Mouse (Mus musculus): ENCODE data around the gene Mcu. TPM values are rescaled to one million over a fixed set of nuclear protein-coding genes. Genes with fewer than 3 reads are reported as not detected.

The Mcu gene
- total RNA-seq, 1 experiment = 12.3 TPM

GRCm38 (mm10) chr10:59481381-59481780 lies 135.1 kb downstream of the Mcu start:
- TF ChIP-seq ZNF384 (IDR thresholded peaks at IDR 0.05; ENCODE audit: low read depth, low read length) = no peak
- no peak for TF ChIP-seq MAFK (IDR thresholded peaks at IDR 0.05; ENCODE audit: insufficient read depth, low read depth, low read length)
- no peak for TF ChIP-seq ZC3H11A (IDR thresholded peaks at IDR 0.05; ENCODE audit: borderline replicate concordance, low read depth, low read length)
- no peak for TF ChIP-seq HCFC1 (IDR thresholded peaks at IDR 0.05; ENCODE audit: borderline replicate concordance, insufficient read depth, low read length)
- TF ChIP-seq CHD2 (IDR thresholded peaks at IDR 0.05; ENCODE audit: low read depth, low read length) = no peak
- Histone ChIP-seq H3K4me1 (ENCODE audit: control insufficient read depth in 2 of 2, insufficient read depth in 2 of 2, low read length in 2 of 2, poor library complexity in 1 of 2) (no peaks in the 10 kb centered on the region), H3K27ac (ENCODE audit: insufficient read depth, low read depth, low read length, poor library complexity, severe bottlenecking) (no peak overlapping the region), H3K9ac (ENCODE audit: insufficient read depth, low read depth, low read length, poor library complexity, severe bottlenecking) (no peak overlapping the region), H3K36me3 (ENCODE audit: control insufficient read depth, insufficient read depth, low read length, poor library complexity, severe bottlenecking) (no peaks in the 10 kb centered on the region), H3K9me3 (ENCODE audit: control insufficient read depth, insufficient read depth, low read depth, low read length) (no peaks in the 10 kb centered on the region), H3K4me3 (ENCODE audit: insufficient read depth in 1 of 2, low read depth in 1 of 2, low read length in 2 of 2, poor library complexity in 1 of 2, severe bottlenecking in 1 of 2) (no peak overlapping the region)
- in situ Hi-C loops (cut with MboI; ENCODE audit: low sequenced_read_pairs in 2 of 2, unreplicated experiment in 2 of 2) = no loop called here
- no peak for DNase-seq (ENCODE audit: low read depth, low spot score)

DNA sequence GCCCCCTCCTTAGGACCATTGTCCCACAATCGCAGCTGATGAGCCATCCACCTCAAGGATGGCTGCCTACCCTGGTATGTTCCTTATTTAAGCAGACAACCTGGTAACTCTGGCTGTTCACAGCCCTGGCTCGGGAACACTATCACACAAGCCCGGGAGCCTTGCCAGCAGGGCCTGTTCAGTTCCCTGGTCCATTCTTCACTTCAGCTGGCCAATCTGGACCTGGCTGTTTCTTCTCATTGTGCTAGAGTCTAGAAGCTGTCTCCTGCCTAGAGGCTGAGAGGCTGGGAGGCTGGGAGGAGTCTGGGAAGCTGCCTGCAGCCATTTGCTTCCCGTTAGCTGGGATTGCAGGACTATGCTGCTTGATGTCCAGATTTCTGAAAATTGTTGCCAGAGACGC lies 146.0 kb downstream of the Mcu start:
- Histone ChIP-seq H3K36me3 (ENCODE audit: control insufficient read depth, insufficient read depth, low read length, poor library complexity, severe bottlenecking) (peaks cover 2% of the 10 kb centered on the region), H3K27ac (ENCODE audit: insufficient read depth, low read depth, low read length, poor library complexity, severe bottlenecking) (no peak overlapping the region), H3K4me1 (ENCODE audit: control insufficient read depth in 2 of 2, insufficient read depth in 2 of 2, low read length in 2 of 2, poor library complexity in 1 of 2) (peaks cover 7 to 12% of the 10 kb centered on the region in 2 experiments; a peak in 3 of 4 replicates), H3K9ac (ENCODE audit: insufficient read depth, low read depth, low read length, poor library complexity, severe bottlenecking) (no peak overlapping the region), H3K4me3 (ENCODE audit: insufficient read depth in 1 of 2, low read depth in 1 of 2, low read length in 2 of 2, poor library complexity in 1 of 2, severe bottlenecking in 1 of 2) (no peak overlapping the region), H3K9me3 (ENCODE audit: control insufficient read depth, insufficient read depth, low read depth, low read length) (no peaks in the 10 kb centered on the region)
- DNase-seq (ENCODE audit: low read depth, low spot score) = no peak
- TF ChIP-seq ZC3H11A (IDR thresholded peaks at IDR 0.05; ENCODE audit: borderline replicate concordance, low read depth, low read length) (no peak), HCFC1 (IDR thresholded peaks at IDR 0.05; ENCODE audit: borderline replicate concordance, insufficient read depth, low read length) (no peak), CHD2 (IDR thresholded peaks at IDR 0.05; ENCODE audit: low read depth, low read length) (no peak), MAFK (IDR thresholded peaks at IDR 0.05; ENCODE audit: insufficient read depth, low read depth, low read length) (no peak), ZNF384 (IDR thresholded peaks at IDR 0.05; ENCODE audit: low read depth, low read length) (no peak)
- in situ Hi-C loops (cut with MboI; ENCODE audit: low sequenced_read_pairs in 2 of 2, unreplicated experiment in 2 of 2) = no loop called here

DNA sequence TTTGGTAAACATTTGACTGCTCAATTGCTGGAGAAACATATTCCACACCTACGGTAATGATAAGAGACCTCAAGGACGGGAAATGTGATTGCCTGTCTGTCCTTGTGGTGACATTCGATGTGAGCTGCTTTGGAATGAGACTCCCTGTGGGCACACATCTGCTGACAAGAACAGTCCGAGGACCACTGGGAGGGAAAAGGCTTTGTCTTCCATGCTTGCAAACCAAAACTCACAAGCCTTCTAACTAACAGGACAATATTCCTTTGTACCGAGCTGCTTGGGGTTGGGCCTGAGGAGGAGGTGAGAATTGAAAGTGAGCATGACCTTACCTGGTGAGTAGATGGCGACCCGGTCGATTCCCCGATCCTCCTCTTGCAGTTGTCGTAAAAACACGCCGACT lies 149.2 kb downstream of the Mcu start:
- in situ Hi-C loops (cut with MboI; ENCODE audit: low sequenced_read_pairs in 2 of 2, unreplicated experiment in 2 of 2) = no loop called here
- Histone ChIP-seq H3K27ac (ENCODE audit: insufficient read depth, low read depth, low read length, poor library complexity, severe bottlenecking) (no peak overlapping the region), H3K36me3 (ENCODE audit: control insufficient read depth, insufficient read depth, low read length, poor library complexity, severe bottlenecking) (peaks cover 2% of the 10 kb centered on the region), H3K9ac (ENCODE audit: insufficient read depth, low read depth, low read length, poor library complexity, severe bottlenecking) (no peak overlapping the region), H3K4me1 (ENCODE audit: control insufficient read depth in 2 of 2, insufficient read depth in 2 of 2, low read length in 2 of 2, poor library complexity in 1 of 2) (peaks cover 4 to 12% of the 10 kb centered on the region in 2 experiments; a peak in 3 of 4 replicates), H3K9me3 (ENCODE audit: control insufficient read depth, insufficient read depth, low read depth, low read length) (no peaks in the 10 kb centered on the region), H3K4me3 (ENCODE audit: insufficient read depth in 1 of 2, low read depth in 1 of 2, low read length in 2 of 2, poor library complexity in 1 of 2, severe bottlenecking in 1 of 2) (no peak overlapping the region)
- TF ChIP-seq ZC3H11A (IDR thresholded peaks at IDR 0.05; ENCODE audit: borderline replicate concordance, low read depth, low read length) (no peak), MAFK (IDR thresholded peaks at IDR 0.05; ENCODE audit: insufficient read depth, low read depth, low read length) (no peak), ZNF384 (IDR thresholded peaks at IDR 0.05; ENCODE audit: low read depth, low read length) (no peak), CHD2 (IDR thresholded peaks at IDR 0.05; ENCODE audit: low read depth, low read length) (no peak), HCFC1 (IDR thresholded peaks at IDR 0.05; ENCODE audit: borderline replicate concordance, insufficient read depth, low read length) (no peak)
- DNase-seq (ENCODE audit: low read depth, low spot score) = no peak

DNA sequence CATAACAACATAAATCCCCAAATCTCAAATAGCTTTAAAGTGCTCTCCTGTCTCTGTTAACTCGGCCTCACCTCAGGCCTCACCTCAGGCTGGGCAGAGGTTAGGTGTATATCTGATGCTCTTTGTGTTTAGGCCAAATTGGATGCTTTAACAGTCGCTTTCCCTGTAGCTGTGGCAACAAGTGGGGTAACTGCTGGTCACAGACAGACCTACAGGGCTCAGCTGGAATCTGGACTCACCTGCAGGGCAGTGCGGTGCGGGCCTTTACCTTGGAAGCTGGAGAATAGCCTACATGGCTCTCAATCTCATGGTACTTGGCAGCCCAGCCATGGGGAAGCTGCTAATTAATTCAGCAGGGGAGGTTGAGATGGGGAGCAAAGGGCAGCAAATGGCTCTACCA lies 149.9 kb downstream of the Mcu start:
- in situ Hi-C loops (cut with MboI; ENCODE audit: low sequenced_read_pairs in 2 of 2, unreplicated experiment in 2 of 2) = no loop called here
- H3K9ac ChIP-seq (ENCODE audit: insufficient read depth, low read depth, low read length, poor library complexity, severe bottlenecking) = no peak overlapping the region
- peaks cover 2% of the 10 kb centered on the region for H3K36me3 ChIP-seq (ENCODE audit: control insufficient read depth, insufficient read depth, low read length, poor library complexity, severe bottlenecking)
- no peak for DNase-seq (ENCODE audit: low read depth, low spot score)
- H3K9me3 ChIP-seq (ENCODE audit: control insufficient read depth, insufficient read depth, low read depth, low read length) = no peaks in the 10 kb centered on the region
- peaks cover 4 to 10% of the 10 kb centered on the region in 2 experiments; a peak in 3 of 4 replicates for H3K4me1 ChIP-seq (ENCODE audit: control insufficient read depth in 2 of 2, insufficient read depth in 2 of 2, low read length in 2 of 2, poor library complexity in 1 of 2)
- TF ChIP-seq CHD2 (IDR thresholded peaks at IDR 0.05; ENCODE audit: low read depth, low read length) (no peak), MAFK (IDR thresholded peaks at IDR 0.05; ENCODE audit: insufficient read depth, low read depth, low read length) (no peak), ZC3H11A (IDR thresholded peaks at IDR 0.05; ENCODE audit: borderline replicate concordance, low read depth, low read length) (no peak), ZNF384 (IDR thresholded peaks at IDR 0.05; ENCODE audit: low read depth, low read length) (no peak), HCFC1 (IDR thresholded peaks at IDR 0.05; ENCODE audit: borderline replicate concordance, insufficient read depth, low read length) (no peak)
- no peak overlapping the region for H3K27ac ChIP-seq (ENCODE audit: insufficient read depth, low read depth, low read length, poor library complexity, severe bottlenecking)
- no peak overlapping the region for H3K4me3 ChIP-seq (ENCODE audit: insufficient read depth in 1 of 2, low read depth in 1 of 2, low read length in 2 of 2, poor library complexity in 1 of 2, severe bottlenecking in 1 of 2)

DNA sequence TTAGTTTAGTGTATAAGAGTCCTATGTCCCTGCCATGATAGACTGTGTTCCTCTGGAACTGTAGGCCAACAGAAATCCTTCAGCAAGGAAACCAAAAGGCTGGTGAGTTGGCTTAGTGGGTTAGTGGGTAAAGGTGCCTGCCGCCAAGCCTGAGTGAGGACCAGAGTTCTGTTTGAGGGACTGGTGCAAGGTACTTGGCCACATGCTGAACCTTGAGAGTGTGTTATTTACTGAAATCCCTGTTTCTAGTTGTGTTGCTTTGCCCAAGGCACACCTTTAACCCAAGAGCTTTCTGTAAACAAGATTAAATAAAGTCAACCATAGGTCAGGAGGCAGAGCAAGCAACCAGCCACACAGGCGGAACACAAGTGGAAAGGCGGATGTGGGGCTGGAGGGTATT lies 150.9 kb downstream of the Mcu start:
- H3K36me3 ChIP-seq (ENCODE audit: control insufficient read depth, insufficient read depth, low read length, poor library complexity, severe bottlenecking) = peaks cover 2% of the 10 kb centered on the region
- H3K9ac ChIP-seq (ENCODE audit: insufficient read depth, low read depth, low read length, poor library complexity, severe bottlenecking) = no peak overlapping the region
- H3K9me3 ChIP-seq (ENCODE audit: control insufficient read depth, insufficient read depth, low read depth, low read length) = no peaks in the 10 kb centered on the region
- no peak for DNase-seq (ENCODE audit: low read depth, low spot score)
- in situ Hi-C loops (cut with MboI; ENCODE audit: low sequenced_read_pairs in 2 of 2, unreplicated experiment in 2 of 2) = no loop called here
- no peak overlapping the region for H3K4me3 ChIP-seq (ENCODE audit: insufficient read depth in 1 of 2, low read depth in 1 of 2, low read length in 2 of 2, poor library complexity in 1 of 2, severe bottlenecking in 1 of 2)
- no peak overlapping the region for H3K27ac ChIP-seq (ENCODE audit: insufficient read depth, low read depth, low read length, poor library complexity, severe bottlenecking)
- H3K4me1 ChIP-seq (ENCODE audit: control insufficient read depth in 2 of 2, insufficient read depth in 2 of 2, low read length in 2 of 2, poor library complexity in 1 of 2) = peaks cover 4 to 9% of the 10 kb centered on the region in 2 experiments; a peak in 3 of 4 replicates
- TF ChIP-seq ZNF384 (IDR thresholded peaks at IDR 0.05; ENCODE audit: low read depth, low read length) = no peak
- TF ChIP-seq ZC3H11A (IDR thresholded peaks at IDR 0.05; ENCODE audit: borderline replicate concordance, low read depth, low read length) = no peak
- TF ChIP-seq MAFK (IDR thresholded peaks at IDR 0.05; ENCODE audit: insufficient read depth, low read depth, low read length) = no peak
- TF ChIP-seq HCFC1 (IDR thresholded peaks at IDR 0.05; ENCODE audit: borderline replicate concordance, insufficient read depth, low read length) = no peak
- TF ChIP-seq CHD2 (IDR thresholded peaks at IDR 0.05; ENCODE audit: low read depth, low read length) = no peak

Data from ES-E14 (cell line).